Mouse (Mus musculus) embryonic facial prominence, embryonic 11.5 days (tissue): ENCODE results near the gene Sdr39u1. TPM values are rescaled to one million over a fixed set of nuclear protein-coding genes. Genes with fewer than 3 reads are reported as not detected.
A peak's percentile ranks its signal among the peaks of the same experiment; 100 is the strongest.

ENCODE experiments used
- ATAC-seq: fragments of 200-750 bp; cut with Nextera tagmentation; replicated peaks from 2 replicates; pipeline ENCODE4 v1.8.0; 2017; ENCODE audit warnings: low read depth; ENCODE audit not compliant: insufficient number of reproducible peaks, low FRiP score, low TSS enrichment
- DNase-seq: peaks from one replicate; pipeline ENCODE4 v3.0.0-alpha.2; 2015; ENCODE audit warnings: low spot score
- H3K27ac ChIP-seq: fragments of 300-500 bp; sonication (generic); replicated peaks from 2 replicates; pipeline ENCODE4 v1.5.1; 2014; ENCODE audit warnings: mild to moderate bottlenecking, low read depth, low read length, control low read depth
- H3K27me3 ChIP-seq: fragments of 300-500 bp; sonication (generic); 2 replicates; pipeline ENCODE4 v1.6.1; 2014; ENCODE audit warnings: mild to moderate bottlenecking, low read length, moderate library complexity, mixed read lengths; ENCODE audit not compliant: control insufficient read depth, insufficient read depth
- H3K36me3 ChIP-seq: fragments of 300-500 bp; sonication (generic); replicated peaks from 2 replicates; pipeline ENCODE4 v1.6.1; 2014; ENCODE audit warnings: low read depth, mild to moderate bottlenecking, low read length, moderate library complexity, mixed read lengths; ENCODE audit not compliant: control insufficient read depth, insufficient read depth
- H3K4me1 ChIP-seq: fragments of 300-500 bp; sonication (generic); 2 replicates; pipeline ENCODE4 v1.6.1; 2014; ENCODE audit warnings: low read length, mixed read lengths; ENCODE audit not compliant: control insufficient read depth, insufficient read depth
- H3K4me2 ChIP-seq: fragments of 300-500 bp; sonication (generic); 2 replicates; pipeline ENCODE4 v1.6.1; 2014; ENCODE audit warnings: low read depth, mild to moderate bottlenecking, control low read depth, low read length, moderate library complexity
- H3K4me3 ChIP-seq: fragments of 300-500 bp; sonication (generic); 2 replicates; pipeline ENCODE4 v1.5.1; 2014; ENCODE audit warnings: low read depth, low read length, control low read depth
- H3K9ac ChIP-seq: fragments of 300-500 bp; sonication (generic); replicated peaks from 2 replicates; pipeline ENCODE4 v1.6.1; 2014; ENCODE audit warnings: mild to moderate bottlenecking, control low read depth, low read length
- H3K9me3 ChIP-seq: fragments of 300-500 bp; sonication (generic); replicated peaks from 2 replicates; pipeline ENCODE4 v1.6.1; 2016; ENCODE audit warnings: mild to moderate bottlenecking, low read length, inconsistent platforms, mixed read lengths; ENCODE audit not compliant: control insufficient read depth
- WGBS: fragments of 180-500 bp; shearing (Covaris S2); extraction: QIAGEN DNeasy Blood & Tissue Kit; methylation state at CpG from one replicate; pipeline ENCODE4 v1.1.7; 2014; 5-methylcytosine and 5-hydroxymethylcytosine counted together
- polyA plus RNA-seq: library from polyadenylated mRNA; unstranded; fragments of >200 nt; fragmentation: Nextera tagmentation; extraction: Ambion mirVana; gene quantifications from 2 replicates; pipeline ENCODE4 v1.2.1, GENCODE M21; 2014

The Sdr39u1 gene
- polyA plus RNA-seq, 1 experiment from 2014 or later, result 55.7 TPM

DNA sequence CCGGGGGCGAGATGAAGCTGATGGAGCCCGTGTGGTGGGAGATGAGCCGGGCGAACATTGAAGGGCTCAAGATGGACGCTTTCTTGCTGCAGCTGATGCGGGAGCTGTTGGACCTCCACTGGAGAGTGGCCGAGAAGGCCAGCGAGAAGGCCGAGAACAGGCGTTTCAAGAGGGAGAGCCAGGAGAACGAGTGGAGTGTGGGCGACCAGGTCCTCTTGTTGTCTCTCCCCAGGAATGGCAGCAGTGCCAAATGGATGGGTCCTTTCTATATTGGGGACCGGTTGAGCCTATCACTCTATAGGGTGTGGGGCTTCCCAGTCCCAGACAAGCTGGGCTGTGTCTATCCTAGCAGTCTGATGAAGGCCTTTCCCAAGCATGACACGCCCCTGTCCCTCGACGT, 27.5 kb downstream of the Sdr39u1 start:
- Histone ChIP-seq H3K27me3 (no peaks in the 10 kb centered on the region), H3K4me2 (no peak overlapping the region), H3K36me3 (peaks cover 13% of the 10 kb centered on the region), H3K4me3 (no peak overlapping the region), H3K4me1 (no peaks in the 10 kb centered on the region), H3K9ac (no peak overlapping the region), H3K27ac (no peak overlapping the region), H3K9me3 (no peaks in the 10 kb centered on the region)
- ATAC-seq, result no peak
- WGBS, result 90% methylated on average over 17 of the region's 17 CpGs
- DNase-seq, result no peak

DNA sequence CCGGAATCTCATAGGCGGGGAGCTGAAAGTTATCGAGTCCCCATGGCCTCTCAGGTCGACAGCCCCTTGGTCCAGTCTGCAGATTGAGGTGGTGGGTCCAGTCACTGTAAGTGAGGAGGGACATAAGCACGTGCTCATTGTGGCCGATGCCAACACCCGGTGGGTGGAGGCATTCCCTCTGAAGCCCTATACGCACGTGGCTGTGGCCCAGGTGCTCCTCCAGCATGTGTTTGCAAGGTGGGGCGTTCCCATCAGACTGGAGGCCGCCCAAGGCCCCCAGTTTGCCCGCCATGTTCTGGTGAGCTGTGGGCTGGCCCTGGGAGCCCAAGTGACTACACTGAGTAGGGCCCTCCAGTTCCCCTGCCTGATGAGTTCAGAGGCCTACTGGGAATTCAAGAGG, 28.1 kb downstream of the Sdr39u1 start:
- H3K36me3 ChIP-seq, result peaks cover 13% of the 10 kb centered on the region
- H3K27ac ChIP-seq, result no peak overlapping the region
- no peak overlapping the region for H3K4me2 ChIP-seq
- H3K4me3 ChIP-seq, result no peak overlapping the region
- DNase-seq (no peak), ATAC-seq (no peak)
- no peaks in the 10 kb centered on the region for H3K4me1 ChIP-seq
- no peaks in the 10 kb centered on the region for H3K9me3 ChIP-seq
- 91% methylated on average over 12 of the region's 12 CpGs for WGBS
- no peaks in the 10 kb centered on the region for H3K27me3 ChIP-seq
- no peak overlapping the region for H3K9ac ChIP-seq

DNA sequence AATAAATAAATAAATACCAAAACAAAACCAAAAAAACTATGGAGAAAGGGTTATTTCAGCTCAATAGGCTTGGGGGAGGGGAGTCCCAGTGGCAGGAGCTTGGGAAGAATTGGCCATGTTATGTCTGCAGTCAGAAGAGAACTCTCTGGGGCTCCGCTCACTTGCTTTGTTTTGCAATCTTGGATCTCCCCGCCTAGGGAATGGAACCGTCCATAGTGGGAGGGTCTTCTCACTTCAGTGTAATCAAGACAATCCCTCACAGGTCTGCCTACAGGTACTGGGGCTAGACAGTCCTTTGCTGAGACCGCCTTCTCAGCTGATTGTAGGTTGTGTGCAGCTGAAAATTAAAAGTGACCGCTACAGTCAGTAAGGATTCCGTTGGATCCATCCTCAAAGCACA, 30.6 kb downstream of the Sdr39u1 start:
- Histone ChIP-seq H3K4me1 (no peaks in the 10 kb centered on the region), H3K27ac (no peak overlapping the region), H3K4me2 (no peak overlapping the region), H3K9me3 (no peaks in the 10 kb centered on the region), H3K36me3 (peaks cover 19% of the 10 kb centered on the region), H3K9ac (no peak overlapping the region), H3K4me3 (no peak overlapping the region), H3K27me3 (no peaks in the 10 kb centered on the region)
- DNase-seq (no peak), ATAC-seq (no peak)
- WGBS, result 96% methylated on average over 6 of the region's 6 CpGs

DNA sequence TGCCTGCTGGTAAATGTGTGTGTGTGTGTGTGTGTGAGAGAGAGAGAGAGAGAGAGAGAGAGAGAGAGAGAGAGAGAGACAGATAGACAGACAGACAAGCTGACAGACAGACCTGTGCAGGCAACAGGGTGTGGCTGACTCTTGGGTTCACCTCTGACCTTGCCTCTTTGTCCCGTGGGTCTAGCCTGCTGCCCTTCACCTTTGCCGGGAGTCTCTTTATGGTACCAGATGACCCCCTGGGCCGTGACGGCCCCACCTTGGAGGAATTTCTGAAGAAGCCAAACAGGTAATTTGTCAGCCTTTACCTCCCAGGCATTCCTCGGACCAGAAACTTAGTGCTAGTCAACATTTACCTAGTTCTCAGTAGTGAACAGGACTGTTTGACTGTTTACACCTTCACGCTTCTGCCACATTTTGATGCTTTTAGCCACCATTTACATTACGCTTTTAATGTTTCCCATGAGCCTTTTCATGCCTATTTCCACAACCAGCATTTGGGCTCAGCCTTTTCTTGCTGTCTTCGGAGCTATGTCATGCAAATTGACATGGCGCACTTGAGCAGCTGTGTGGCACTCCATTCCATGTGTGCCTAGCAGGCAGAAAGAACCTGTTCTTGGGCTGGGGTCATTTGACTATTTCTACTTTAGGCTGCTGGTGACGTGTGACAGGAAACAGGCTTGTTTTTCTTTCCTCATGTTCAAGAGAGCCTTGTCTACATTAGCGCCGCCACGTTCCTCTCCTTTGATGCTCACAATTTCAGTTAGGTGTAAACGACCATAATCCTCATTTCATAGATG, 31.7 kb downstream of the Sdr39u1 start:
- DNase-seq (no peak), ATAC-seq (no peak)
- no peaks in the 10 kb centered on the region; the same call in 1 of the 2 replicates for H3K4me1 ChIP-seq
- H3K27me3 ChIP-seq, result no peaks in the 10 kb centered on the region
- no peak overlapping the region for H3K27ac ChIP-seq
- H3K9me3 ChIP-seq, result no peaks in the 10 kb centered on the region
- H3K4me3 ChIP-seq, result no peak overlapping the region
- peaks cover 22% of the 10 kb centered on the region for H3K36me3 ChIP-seq
- WGBS, result 85% methylated on average over 14 of the region's 14 CpGs
- no peak overlapping the region for H3K9ac ChIP-seq
- H3K4me2 ChIP-seq, result no peak overlapping the region

DNA sequence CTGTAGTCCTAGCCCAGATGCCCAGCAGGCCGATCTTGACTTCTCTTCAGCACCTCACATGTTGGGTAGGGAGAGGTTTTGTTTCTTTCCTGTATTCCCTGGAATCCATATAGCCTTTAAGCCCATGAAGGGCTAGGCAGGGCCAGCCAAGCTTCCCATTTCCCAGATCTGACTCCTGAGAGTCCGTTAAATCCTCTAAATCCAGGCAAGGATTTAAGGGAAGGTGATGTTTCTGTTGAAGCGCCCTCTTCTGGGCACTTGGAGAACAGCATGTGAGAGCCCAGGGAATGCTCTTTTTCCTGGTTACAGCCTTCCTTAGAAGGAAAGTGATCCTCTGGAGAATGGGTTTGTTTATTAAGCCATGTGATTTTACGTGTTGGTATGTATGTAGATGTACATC, 33.1 kb downstream of the Sdr39u1 start:
- 41% methylated on average over 4 of the region's 4 CpGs for WGBS
- H3K9me3 ChIP-seq, result no peaks in the 10 kb centered on the region

DNA sequence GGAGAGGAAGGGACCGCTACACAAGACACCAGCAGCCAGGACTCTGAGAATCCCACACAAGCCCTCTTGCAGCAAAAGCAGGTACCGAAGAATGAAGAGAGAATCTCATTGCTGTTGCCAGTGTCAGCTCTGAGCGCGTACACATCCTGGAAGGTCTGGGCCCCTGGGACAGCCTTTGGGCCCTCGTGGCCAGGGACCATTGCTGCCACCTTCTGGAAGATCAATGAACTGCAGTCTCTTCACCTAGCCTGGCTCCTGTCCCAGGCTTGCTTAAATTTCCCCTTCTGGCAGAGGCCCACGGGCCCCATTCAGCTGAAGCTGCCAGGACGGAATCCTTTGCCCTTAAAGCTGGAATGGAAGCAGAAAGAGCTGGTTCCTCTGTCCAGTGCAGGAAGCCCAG, 36.3 kb downstream of the Sdr39u1 start:
- Histone ChIP-seq H3K9ac (no peak overlapping the region), H3K4me1 (peaks cover 3% of the 10 kb centered on the region; the same call in 1 of the 2 replicates), H3K27ac (no peak overlapping the region), H3K9me3 (no peaks in the 10 kb centered on the region), H3K4me3 (no peak overlapping the region), H3K27me3 (no peaks in the 10 kb centered on the region), H3K4me2 (no peak overlapping the region), H3K36me3 (peaks cover 9% of the 10 kb centered on the region)
- DNase-seq (peak; percentile 87), ATAC-seq (peak; percentile 32; the same call in 1 of the 2 replicates)
- WGBS, result 29% methylated on average over 7 of the region's 7 CpGs

More for the DNA sequence above, 33.1 kb downstream of the Sdr39u1 start:
- H3K36me3 ChIP-seq, result peaks cover 18% of the 10 kb centered on the region
- no peak overlapping the region for H3K27ac ChIP-seq
- H3K27me3 ChIP-seq, result no peaks in the 10 kb centered on the region
- peak; percentile 79 for DNase-seq
- H3K4me1 ChIP-seq, result no peaks in the 10 kb centered on the region; the same call in 1 of the 2 replicates
- no peak for ATAC-seq
- H3K4me2 ChIP-seq, result no peak overlapping the region
- no peak overlapping the region for H3K9ac ChIP-seq
- no peak overlapping the region for H3K4me3 ChIP-seq

DNA sequence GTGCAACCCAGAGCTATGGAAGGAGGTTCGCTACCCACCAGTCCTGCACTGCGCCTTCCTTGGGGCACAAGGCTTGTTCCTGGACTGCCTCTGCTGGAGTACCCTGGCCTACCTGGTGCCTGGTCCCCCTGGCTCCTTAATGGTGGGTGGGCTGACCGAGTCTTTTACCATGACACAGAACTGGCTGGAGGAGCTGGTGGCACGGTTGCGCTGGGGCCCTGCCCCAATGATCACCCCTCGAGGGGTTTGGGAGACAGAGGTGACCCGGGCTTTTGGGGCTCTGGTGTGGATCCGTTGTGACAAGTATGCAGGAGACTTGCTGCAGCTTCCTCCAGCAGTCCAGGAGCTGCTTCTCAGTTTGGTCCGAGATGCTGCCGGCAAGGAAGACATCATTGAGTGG, 37.1 kb downstream of the Sdr39u1 start:
- 95% methylated on average over 10 of the region's 10 CpGs for WGBS
- DNase-seq, result no peak
- no peak overlapping the region for H3K4me2 ChIP-seq
- no peaks in the 10 kb centered on the region for H3K9me3 ChIP-seq
- no peaks in the 10 kb centered on the region for H3K27me3 ChIP-seq
- H3K4me1 ChIP-seq, result peaks cover 3% of the 10 kb centered on the region; the same call in 1 of the 2 replicates
- H3K36me3 ChIP-seq, result peaks cover 9% of the 10 kb centered on the region
- no peak for ATAC-seq
- H3K27ac ChIP-seq, result no peak overlapping the region
- H3K4me3 ChIP-seq, result no peak overlapping the region
- H3K9ac ChIP-seq, result no peak overlapping the region

DNA sequence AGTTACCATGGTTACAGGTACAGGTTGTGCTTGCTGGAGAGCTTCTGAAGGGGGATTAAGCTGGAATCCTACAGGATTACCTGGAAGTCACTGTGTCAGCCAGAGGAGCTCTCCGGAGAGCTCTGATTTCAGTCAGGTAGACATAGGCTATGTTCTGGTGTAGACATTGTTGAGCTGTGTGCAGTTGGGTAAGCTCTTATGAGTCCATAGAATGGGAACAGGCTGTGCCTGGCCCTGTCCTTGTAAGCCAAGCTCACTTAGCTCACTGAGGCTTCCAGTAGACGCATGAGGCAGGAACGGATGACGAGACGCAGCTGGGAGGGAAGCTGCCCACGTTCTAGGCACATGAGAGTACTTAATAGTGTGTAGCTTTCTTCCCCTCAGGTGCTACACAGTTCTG, 37.9 kb downstream of the Sdr39u1 start:
- no peaks in the 10 kb centered on the region for H3K9me3 ChIP-seq
- H3K27me3 ChIP-seq, result no peaks in the 10 kb centered on the region
- no peak overlapping the region for H3K9ac ChIP-seq
- H3K4me2 ChIP-seq, result no peak overlapping the region
- H3K4me3 ChIP-seq, result no peak overlapping the region
- DNase-seq (peak; percentile 25), ATAC-seq (no peak)
- WGBS, result 67% methylated on average over 6 of the region's 6 CpGs
- peaks cover 3% of the 10 kb centered on the region; the same call in 1 of the 2 replicates for H3K4me1 ChIP-seq
- H3K36me3 ChIP-seq, result peaks cover 9% of the 10 kb centered on the region
- H3K27ac ChIP-seq, result no peak overlapping the region
